Mouse (Mus musculus) spleen, adult 2 months (tissue): ENCODE data around the gene Adcy10.

Experiments used
- CTCF ChIP-seq: fragments of 200-500 bp; IDR thresholded peaks from 2 replicates; pipeline ENCODE4 v1.5.1; 2011; ENCODE audit warnings: mild to moderate bottlenecking, inconsistent platforms; ENCODE audit not compliant: insufficient read depth, insufficient read length, insufficient replicate concordance; ENCODE audit errors: extremely low read depth
- POLR2A ChIP-seq: fragments of 200-500 bp; IDR thresholded peaks from 2 replicates; pipeline ENCODE4 v1.6.1; 2011; ENCODE audit warnings: low read depth, low read length, inconsistent platforms

GRCm38 (mm10) chr1:165464574-165464973 is 20.4 kb upstream of the Adcy10 start:
- TF ChIP-seq POLR2A (no peak), CTCF (no peak)
